Mouse (Mus musculus) ES-E14 (cell line): ENCODE data around the gene Gpr18.

ENCODE experiments used
- MAFK ChIP-seq: IDR thresholded peaks from 2 replicates; pipeline ENCODE4 v1.6.1; 2014; ENCODE audit warnings: mild to moderate bottlenecking, low read depth, low read length, inconsistent platforms; ENCODE audit not compliant: insufficient read depth
- ZNF384 ChIP-seq: IDR thresholded peaks from 2 replicates; pipeline ENCODE4 v1.6.1; 2012; ENCODE audit warnings: low read depth, low read length, inconsistent platforms

DNA sequence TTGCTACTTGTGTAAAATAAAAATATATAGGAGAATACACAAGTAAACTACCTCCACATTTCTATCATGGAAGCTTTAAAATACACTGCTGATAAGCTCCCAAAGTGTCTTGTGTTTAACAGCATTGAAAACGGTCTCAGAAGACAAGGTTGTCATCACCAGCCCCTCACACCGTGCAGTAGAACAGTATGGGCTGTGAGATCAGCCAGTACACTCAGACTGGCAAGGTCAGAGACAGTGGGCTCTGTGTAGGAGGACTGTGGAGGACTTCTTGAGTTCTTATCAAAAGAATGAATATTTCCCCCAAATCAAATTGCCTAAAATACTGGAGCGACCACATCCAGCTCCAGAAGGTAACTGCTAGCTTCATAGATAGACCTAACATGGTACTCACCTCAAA, 24.0 kb upstream of the Gpr18 start:
- no peak for TF ChIP-seq ZNF384
- no peak for TF ChIP-seq MAFK
